Mouse (Mus musculus): Measurements from ENCODE around the gene Ulk4. TPM values are rescaled to one million over a fixed set of nuclear protein-coding genes. Genes with fewer than 3 reads are reported as not detected.
A peak's percentile ranks its signal among the peaks of the same experiment; 100 is the strongest.

The Ulk4 gene
- 133 and 153 TPM in 2 replicates for polyA plus RNA-seq (2014; fragmentation: Nextera tagmentation; extraction: Ambion mirVana)

GRCm38 (mm10) chr9:121277118-121278060 is at the start of gene Ulk4:
Gene Ulk4, minus strand, starts transcription at chr9:121277197.
- Histone ChIP-seq H3K4me3 (ENCODE audit: low read depth, low read length) (peak within 1 kb of the TSS; percentile 53), H3K9me3 (ENCODE audit: control insufficient read depth, low read length) (no peaks in the 10 kb centered on the region), H3K4me2 (ENCODE audit: low read depth) (peak within 1 kb of the TSS; percentile 61), H3K27ac (ENCODE audit: low read depth, low read length) (peak within 1 kb of the TSS; percentile 49), H3K4me1 (ENCODE audit: control insufficient read depth, insufficient read depth, low read length) (no peaks in the 10 kb centered on the region), H3K27me3 (ENCODE audit: control insufficient read depth, insufficient read depth, low read length) (no peaks in the 10 kb centered on the region), H3K9ac (ENCODE audit: low read length) (peak within 1 kb of the TSS; percentile 57), H3K36me3 (ENCODE audit: control insufficient read depth, insufficient read depth, low read length) (no peaks in the 10 kb centered on the region)
- DNase-seq (ENCODE audit: low spot score) (peak; percentile 94), ATAC-seq (ENCODE audit: insufficient read depth, low FRiP score, low TSS enrichment) (peak; percentile 95)
- WGBS = under 1% methylated on average over 59 of the region's 59 CpGs

- H3K36me3 ChIP-seq (ENCODE audit: control insufficient read depth, insufficient read depth, low read length) = no peaks in the 10 kb centered on the region
- no peak overlapping the region for H3K9ac ChIP-seq (ENCODE audit: low read length)
- WGBS = 98% methylated on average over 14 of the region's 14 CpGs
Measured at GRCm38 (mm10) chr9:121322034-121322433, 45.0 kb upstream of the Ulk4 start.

GRCm38 (mm10) chr9:121321118-121321517 is 44.1 kb upstream of the Ulk4 start:
- Histone ChIP-seq H3K4me2 (ENCODE audit: low read depth) (no peak overlapping the region), H3K27ac (ENCODE audit: low read depth, low read length) (no peak overlapping the region), H3K9me3 (ENCODE audit: control insufficient read depth, low read length) (no peaks in the 10 kb centered on the region), H3K9ac (ENCODE audit: low read length) (no peak overlapping the region), H3K27me3 (ENCODE audit: control insufficient read depth, insufficient read depth, low read length) (no peaks in the 10 kb centered on the region), H3K4me1 (ENCODE audit: control insufficient read depth, insufficient read depth, low read length) (peaks cover 8% of the 10 kb centered on the region; the same call in 1 of the 2 replicates), H3K4me3 (ENCODE audit: low read depth, low read length) (no peak overlapping the region), H3K36me3 (ENCODE audit: control insufficient read depth, insufficient read depth, low read length) (no peaks in the 10 kb centered on the region)
- no peak for DNase-seq (ENCODE audit: low spot score)
- 90% methylated on average over 2 of the region's 2 CpGs for WGBS
- ATAC-seq (ENCODE audit: insufficient read depth, low FRiP score, low TSS enrichment) = no peak

More at GRCm38 (mm10) chr9:121322034-121322433, 45.0 kb upstream of the Ulk4 start:
- H3K4me2 ChIP-seq (ENCODE audit: low read depth) = no peak overlapping the region
- no peaks in the 10 kb centered on the region for H3K27me3 ChIP-seq (ENCODE audit: control insufficient read depth, insufficient read depth, low read length)
- no peaks in the 10 kb centered on the region for H3K9me3 ChIP-seq (ENCODE audit: control insufficient read depth, low read length)
- ATAC-seq (ENCODE audit: insufficient read depth, low FRiP score, low TSS enrichment) = no peak
- no peak overlapping the region for H3K4me3 ChIP-seq (ENCODE audit: low read depth, low read length)
- H3K4me1 ChIP-seq (ENCODE audit: control insufficient read depth, insufficient read depth, low read length) = 0 out of 2 replicates have a peak, but pooled peaks cover 5% of the 10 kb centered on the region
- H3K27ac ChIP-seq (ENCODE audit: low read depth, low read length) = no peak overlapping the region
- no peak for DNase-seq (ENCODE audit: low spot score)

- H3K4me1 ChIP-seq (ENCODE audit: control insufficient read depth, insufficient read depth, low read length) = peaks cover 15% of the 10 kb centered on the region
- ATAC-seq (ENCODE audit: insufficient read depth, low FRiP score, low TSS enrichment) (no peak), DNase-seq (ENCODE audit: low spot score) (no peak)
- no peak overlapping the region for H3K27ac ChIP-seq (ENCODE audit: low read depth, low read length)
- H3K36me3 ChIP-seq (ENCODE audit: control insufficient read depth, insufficient read depth, low read length) = no peaks in the 10 kb centered on the region
- WGBS = 62% methylated on average over 2 of the region's 2 CpGs
- no peak overlapping the region for H3K4me2 ChIP-seq (ENCODE audit: low read depth)
- no peaks in the 10 kb centered on the region for H3K9me3 ChIP-seq (ENCODE audit: control insufficient read depth, low read length)
- no peak overlapping the region for H3K4me3 ChIP-seq (ENCODE audit: low read depth, low read length)
- H3K9ac ChIP-seq (ENCODE audit: low read length) = no peak overlapping the region
- H3K27me3 ChIP-seq (ENCODE audit: control insufficient read depth, insufficient read depth, low read length) = no peaks in the 10 kb centered on the region
Measured at GRCm38 (mm10) chr9:121320433-121320832, 43.4 kb upstream of the Ulk4 start.

GRCm38 (mm10) chr9:121319323-121319966 is 42.4 kb upstream of the Ulk4 start:
- DNase-seq (ENCODE audit: low spot score) (peak; percentile 47), ATAC-seq (ENCODE audit: insufficient read depth, low FRiP score, low TSS enrichment) (peak; percentile 46; the same call in 1 of the 2 replicates)
- H3K9ac ChIP-seq (ENCODE audit: low read length) = no peak overlapping the region

GRCm38 (mm10) chr9:121316621-121317405 is 39.8 kb upstream of the Ulk4 start:
- DNase-seq (ENCODE audit: low spot score) = peak; percentile 8
- H3K9ac ChIP-seq (ENCODE audit: low read length) = no peak overlapping the region

More at GRCm38 (mm10) chr9:121319323-121319966, 42.4 kb upstream of the Ulk4 start:
- H3K4me3 ChIP-seq (ENCODE audit: low read depth, low read length) = no peak overlapping the region
- no peak overlapping the region for H3K4me2 ChIP-seq (ENCODE audit: low read depth)
- WGBS = 45% methylated on average over 10 of the region's 10 CpGs
- H3K27me3 ChIP-seq (ENCODE audit: control insufficient read depth, insufficient read depth, low read length) = no peaks in the 10 kb centered on the region
- 0 out of 2 replicates have a peak overlapping the region, but pooled peaks have one; percentile 7 for H3K27ac ChIP-seq (ENCODE audit: low read depth, low read length)
- H3K36me3 ChIP-seq (ENCODE audit: control insufficient read depth, insufficient read depth, low read length) = no peaks in the 10 kb centered on the region
- H3K9me3 ChIP-seq (ENCODE audit: control insufficient read depth, low read length) = no peaks in the 10 kb centered on the region
- H3K4me1 ChIP-seq (ENCODE audit: control insufficient read depth, insufficient read depth, low read length) = peaks cover 25% of the 10 kb centered on the region

GRCm38 (mm10) chr9:121315901-121316595 is 39.1 kb upstream of the Ulk4 start:
- no peak overlapping the region for H3K4me3 ChIP-seq (ENCODE audit: low read depth, low read length)
- peaks cover 48% of the 10 kb centered on the region for H3K4me1 ChIP-seq (ENCODE audit: control insufficient read depth, insufficient read depth, low read length)
- H3K27me3 ChIP-seq (ENCODE audit: control insufficient read depth, insufficient read depth, low read length) = no peaks in the 10 kb centered on the region
- WGBS = 73% methylated on average over 4 of the region's 4 CpGs
- ATAC-seq (ENCODE audit: insufficient read depth, low FRiP score, low TSS enrichment) (no peak), DNase-seq (ENCODE audit: low spot score) (peak; percentile 8)
- no peaks in the 10 kb centered on the region for H3K9me3 ChIP-seq (ENCODE audit: control insufficient read depth, low read length)
- no peak overlapping the region for H3K4me2 ChIP-seq (ENCODE audit: low read depth)
- 0 out of 2 replicates have a peak overlapping the region, but pooled peaks have one; percentile 39 for H3K27ac ChIP-seq (ENCODE audit: low read depth, low read length)
- no peaks in the 10 kb centered on the region for H3K36me3 ChIP-seq (ENCODE audit: control insufficient read depth, insufficient read depth, low read length)
- H3K9ac ChIP-seq (ENCODE audit: low read length) = no peak overlapping the region

More at GRCm38 (mm10) chr9:121316621-121317405, 39.8 kb upstream of the Ulk4 start:
- Histone ChIP-seq H3K36me3 (ENCODE audit: control insufficient read depth, insufficient read depth, low read length) (no peaks in the 10 kb centered on the region), H3K27ac (ENCODE audit: low read depth, low read length) (no peak overlapping the region; the same call in 1 of the 2 replicates), H3K27me3 (ENCODE audit: control insufficient read depth, insufficient read depth, low read length) (no peaks in the 10 kb centered on the region), H3K9me3 (ENCODE audit: control insufficient read depth, low read length) (no peaks in the 10 kb centered on the region), H3K4me1 (ENCODE audit: control insufficient read depth, insufficient read depth, low read length) (peaks cover 47% of the 10 kb centered on the region), H3K4me3 (ENCODE audit: low read depth, low read length) (no peak overlapping the region), H3K4me2 (ENCODE audit: low read depth) (no peak overlapping the region)
- ATAC-seq (ENCODE audit: insufficient read depth, low FRiP score, low TSS enrichment) = no peak
- 65% methylated on average over 12 of the region's 12 CpGs for WGBS
